Mouse (Mus musculus) lung, embryonic 14.5 days (tissue): ENCODE measurements around the gene Tm4sf20. TPM values are rescaled to one million over a fixed set of nuclear protein-coding genes. Genes with fewer than 3 reads are reported as not detected.

Source experiments
- ATAC-seq: fragments of 200-750 bp; cut with Nextera tagmentation; 2 replicates; pipeline ENCODE4 v1.8.0; 2017; ENCODE audit warnings: mild to moderate bottlenecking, moderate TSS enrichment, moderate library complexity; ENCODE audit not compliant: insufficient read depth
- DNase-seq: peaks from one replicate; pipeline ENCODE4 v3.0.0-alpha.2; 2015
- H3K27ac ChIP-seq: fragments of 300-500 bp; sonication (generic); 2 replicates; pipeline ENCODE4 v1.5.1; 2014; ENCODE audit warnings: low read depth, mild to moderate bottlenecking, moderate library complexity
- H3K27me3 ChIP-seq: fragments of 300-500 bp; sonication (generic); 2 replicates; pipeline ENCODE4 v1.6.1; 2014; ENCODE audit warnings: low read length, control low read depth; ENCODE audit not compliant: insufficient read depth
- H3K36me3 ChIP-seq: fragments of 300-500 bp; sonication (generic); 2 replicates; pipeline ENCODE4 v1.6.1; 2014; ENCODE audit warnings: control low read depth; ENCODE audit not compliant: insufficient read depth
- H3K4me1 ChIP-seq: fragments of 300-500 bp; sonication (generic); 2 replicates; pipeline ENCODE4 v1.6.1; 2014; ENCODE audit warnings: antibody characterized with exemption, control low read depth; ENCODE audit not compliant: insufficient read depth
- H3K4me2 ChIP-seq: fragments of 300-500 bp; sonication (generic); 2 replicates; pipeline ENCODE4 v1.6.1; 2014; ENCODE audit warnings: mild to moderate bottlenecking
- H3K4me3 ChIP-seq: fragments of 300-500 bp; sonication (generic); 2 replicates; pipeline ENCODE4 v1.5.1; 2014; ENCODE audit warnings: low read depth, low read length
- H3K9ac ChIP-seq: fragments of 300-500 bp; sonication (generic); 2 replicates; pipeline ENCODE4 v1.6.1; 2014
- H3K9me3 ChIP-seq: fragments of 300-500 bp; sonication (generic); 2 replicates; pipeline ENCODE4 v1.6.1; 2016; ENCODE audit warnings: low read depth, low read length, control low read depth
- CTCF ChIP-seq: IDR thresholded peaks from 2 replicates; pipeline ENCODE4 v1.5.1; 2016; ENCODE audit warnings: antibody characterized with exemption, low read depth
- WGBS: fragments of 180-500 bp; shearing (Covaris S2); extraction: QIAGEN DNeasy Blood & Tissue Kit; methylation state at CpG from one replicate; pipeline ENCODE4 v1.1.7; 2014; 5-methylcytosine and 5-hydroxymethylcytosine counted together
- polyA plus RNA-seq: library from polyadenylated mRNA; unstranded; fragments of >200 nt; fragmentation: Nextera tagmentation; extraction: Ambion mirVana; gene quantifications from 2 replicates; pipeline ENCODE4 v1.2.1, GENCODE M21; 2014

The Tm4sf20 gene
- polyA plus RNA-seq, 1 experiment from 2014 or later = not detected

- no peak for TF ChIP-seq CTCF
- peak; percentile 21; the same call in 1 of the 2 replicates for ATAC-seq
These were observed 50.3 kb downstream of the Tm4sf20 start for GRCm38 (mm10) chr1:82717816-82718512.

More at GRCm38 (mm10) chr1:82717816-82718512, 50.3 kb downstream of the Tm4sf20 start:
- Histone ChIP-seq H3K9me3 (no peaks in the 10 kb centered on the region), H3K4me2 (no peak overlapping the region), H3K36me3 (no peaks in the 10 kb centered on the region), H3K27me3 (peaks cover 4% of the 10 kb centered on the region; the same call in 1 of the 2 replicates), H3K27ac (no peak overlapping the region), H3K4me3 (no peak overlapping the region), H3K4me1 (no peaks in the 10 kb centered on the region), H3K9ac (no peak overlapping the region)
- 43% methylated on average over 9 of the region's 9 CpGs for WGBS
- DNase-seq = peak; percentile 38

Other genes with a start within 250 kb of the Tm4sf20 start
- gene Col4a4, start 181.6 kb downstream of the Tm4sf20 start, polyA plus RNA-seq = 8.0 and 8.4 TPM in 2 replicates
- 3.8 and 4.5 TPM in 2 replicates for gene Col4a3, start 181.5 kb downstream of the Tm4sf20 start, polyA plus RNA-seq
- gene Mff, start 43.6 kb downstream of the Tm4sf20 start, polyA plus RNA-seq = 214 and 224 TPM in 2 replicates
- not detected in 2 replicates for gene Gm47791, start 2.8 kb upstream of the Tm4sf20 start, polyA plus RNA-seq
- gene Agfg1, start 71.0 kb upstream of the Tm4sf20 start, polyA plus RNA-seq = 47.8 and 48.4 TPM in 2 replicates
- 0.32 TPM in 1 of 2 replicates, not detected in the other for gene A030005L19Rik, start 144.9 kb upstream of the Tm4sf20 start, polyA plus RNA-seq
- not detected in 2 replicates for gene A030014E15Rik, start 156.5 kb upstream of the Tm4sf20 start, polyA plus RNA-seq
- not detected in 2 replicates for gene Gm6217, start 162.9 kb upstream of the Tm4sf20 start, polyA plus RNA-seq
- not detected in 2 replicates for gene A030003K21Rik, start 174.9 kb upstream of the Tm4sf20 start, polyA plus RNA-seq
- not detected in 2 replicates for gene Gm7544, start 187.6 kb upstream of the Tm4sf20 start, polyA plus RNA-seq
- gene Gm47955, start 191.8 kb upstream of the Tm4sf20 start, polyA plus RNA-seq = not detected in 2 replicates
- gene Gm47959, start 232.1 kb upstream of the Tm4sf20 start, polyA plus RNA-seq = not detected in 2 replicates